Mouse (Mus musculus): ENCODE measurements around the gene A730009L09Rik.

The A730009L09Rik gene

GRCm38 (mm10) chr16:84559569-84560278 is 44.8 kb downstream of the A730009L09Rik start:
- no peak for DNase-seq (ENCODE audit: low spot score in 2 of 2)

GRCm38 (mm10) chr16:84560279-84560602 is 45.3 kb downstream of the A730009L09Rik start:
- no peak for DNase-seq (ENCODE audit: low spot score in 2 of 2)

Measured in spleen, postnatal 4 days (tissue).